Mouse (Mus musculus): Measurements from ENCODE around the gene Hal. TPM values are rescaled to one million over a fixed set of nuclear protein-coding genes. Genes with fewer than 3 reads are reported as not detected.
A peak's percentile ranks its signal among the peaks of the same experiment; 100 is the strongest.

Gene Hal
- total and polyA plus RNA-seq, 3 experiments = 0.76 TPM; not detected in 2

DNA sequence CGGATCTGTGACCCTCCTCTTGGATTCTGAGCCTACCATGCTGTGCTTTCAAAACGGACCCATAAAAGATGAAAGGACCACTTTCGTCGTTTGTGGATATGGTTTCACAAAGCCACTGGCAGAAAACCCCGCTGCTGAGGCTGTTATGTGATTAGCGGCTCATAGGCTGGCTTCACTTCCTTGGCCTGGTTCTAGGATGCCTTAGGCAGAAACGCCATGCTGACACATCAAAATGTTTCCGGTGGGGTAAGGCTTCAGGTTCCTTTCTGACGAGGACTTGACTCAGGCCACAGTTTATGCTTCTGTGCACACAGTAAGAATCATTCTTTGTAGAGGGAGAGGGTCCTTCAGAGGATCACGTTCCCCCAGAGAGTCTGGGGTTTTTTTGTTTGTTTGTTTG, 12.3 kb downstream of the Hal start:
- Histone ChIP-seq H3K4me1 (ENCODE audit: control insufficient read depth in 1 of 2, insufficient read depth in 2 of 2) (0 out of 4 replicates have a peak, but pooled peaks cover 0 to 2% of the 10 kb centered on the region in 2 experiments), H3K36me3 (replicated peaks in 1 of 2; ENCODE audit: control insufficient read depth in 1 of 2, insufficient read depth in 1 of 2, low read length in 1 of 2) (no peaks in the 10 kb centered on the region), H3K9me3 (replicated peaks; ENCODE audit: low read length) (no peaks in the 10 kb centered on the region), H3K27ac (ENCODE audit: insufficient read depth, low read depth) (no peak overlapping the region), H3K4me3 (replicated peaks in 1 of 3; ENCODE audit: low read depth in 2 of 3, low read length in 2 of 3, poor library complexity in 1 of 3) (no peak overlapping the region), H3K27me3 (replicated peaks) (no peaks in the 10 kb centered on the region), H3K9ac (ENCODE audit: insufficient read depth, low read depth) (no peak overlapping the region), H3K4me2 (ENCODE audit: insufficient read depth, low read depth, poor library complexity, severe bottlenecking) (no peak overlapping the region), H3K79me2 (replicated peaks; ENCODE audit: control insufficient read depth, extremely low read depth, insufficient read depth, poor library complexity, severe bottlenecking) (no peaks in the 10 kb centered on the region)
- no peak for DNase-seq (ENCODE audit: extremely low read depth)
- TF ChIP-seq HCFC1 (IDR thresholded peaks at IDR 0.05; ENCODE audit: low read depth, low read length) (no peak), TBP (conservative IDR thresholded peaks at IDR 0.05; ENCODE audit: low read depth, low read length) (no peak), ELF1 (IDR thresholded peaks at IDR 0.05; ENCODE audit: low read depth, low read length) (no peak), POLR2A (IDR thresholded peaks at IDR 0.05; ENCODE audit: low read depth, low read length) (no peak), MAFK (IDR thresholded peaks at IDR 0.05; ENCODE audit: insufficient replicate concordance, low read length) (peak; percentile 73), MYC (IDR thresholded peaks at IDR 0.05; ENCODE audit: low read depth, low read length) (no peak), NELFE (IDR thresholded peaks at IDR 0.05; ENCODE audit: low read depth, low read length) (no peak)
- in situ Hi-C loops (cut with MboI; ENCODE audit: low pct_ligation_motif_present, low pct_unique_long_range_greater_than_20kb, low sequenced_read_pairs) = no loop called here
- dilution Hi-C loops (cut with MboI; ENCODE audit: extremely low pct_ligation_motif_present, extremely low pct_unique_long_range_greater_than_20kb, low sequenced_read_pairs) = no loop called here

DNA sequence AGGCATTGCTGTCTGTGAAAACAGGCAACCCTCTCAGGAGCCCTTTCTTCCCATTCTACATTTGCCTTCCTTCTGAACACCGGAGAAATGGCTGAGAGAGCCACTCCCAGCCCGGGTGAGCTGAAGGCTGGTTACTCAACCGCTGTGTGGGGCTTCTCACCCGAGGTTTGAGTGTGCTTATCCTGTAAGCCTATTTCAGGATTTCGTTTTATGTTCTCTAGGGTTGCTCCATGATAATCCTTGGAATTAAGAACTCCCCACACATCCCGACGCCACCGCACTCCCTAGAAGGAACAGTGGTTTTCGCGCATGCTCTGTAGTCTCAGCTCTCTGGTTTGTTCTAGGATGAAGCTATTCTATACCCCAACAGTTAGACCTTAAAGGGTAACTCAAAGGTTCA, 12.8 kb downstream of the Hal start:
- Histone ChIP-seq H3K79me2 (replicated peaks; ENCODE audit: control insufficient read depth, extremely low read depth, insufficient read depth, poor library complexity, severe bottlenecking) (no peaks in the 10 kb centered on the region), H3K4me1 (ENCODE audit: control insufficient read depth in 1 of 2, insufficient read depth in 2 of 2) (0 out of 4 replicates have a peak, but pooled peaks cover 0 to 2% of the 10 kb centered on the region in 2 experiments), H3K4me3 (replicated peaks in 1 of 3; ENCODE audit: low read depth in 2 of 3, low read length in 2 of 3, poor library complexity in 1 of 3) (no peak overlapping the region), H3K36me3 (replicated peaks in 1 of 2; ENCODE audit: control insufficient read depth in 1 of 2, insufficient read depth in 1 of 2, low read length in 1 of 2) (no peaks in the 10 kb centered on the region), H3K27me3 (replicated peaks) (no peaks in the 10 kb centered on the region), H3K9me3 (replicated peaks; ENCODE audit: low read length) (no peaks in the 10 kb centered on the region), H3K4me2 (ENCODE audit: insufficient read depth, low read depth, poor library complexity, severe bottlenecking) (no peak overlapping the region), H3K27ac (ENCODE audit: insufficient read depth, low read depth) (no peak overlapping the region), H3K9ac (ENCODE audit: insufficient read depth, low read depth) (no peak overlapping the region)
- TF ChIP-seq TBP (conservative IDR thresholded peaks at IDR 0.05; ENCODE audit: low read depth, low read length) (no peak), ELF1 (IDR thresholded peaks at IDR 0.05; ENCODE audit: low read depth, low read length) (no peak), USF2 (conservative IDR thresholded peaks at IDR 0.05; ENCODE audit: low read depth, low read length) (no peak), SMC3 (IDR thresholded peaks at IDR 0.05; ENCODE audit: low read depth, low read length) (no peak), E2F4 (IDR thresholded peaks at IDR 0.05; ENCODE audit: insufficient replicate concordance, low read depth, low read length) (no peak), IRF4 (IDR thresholded peaks at IDR 0.05; ENCODE audit: low read depth, low read length) (no peak), PAX5 (IDR thresholded peaks at IDR 0.05; ENCODE audit: low read length) (no peak), JUN (IDR thresholded peaks at IDR 0.05; ENCODE audit: insufficient read depth, low read depth, low read length) (no peak)
- in situ Hi-C loops (cut with MboI; ENCODE audit: low pct_ligation_motif_present, low pct_unique_long_range_greater_than_20kb, low sequenced_read_pairs) (no loop called here), dilution Hi-C loops (cut with MboI; ENCODE audit: extremely low pct_ligation_motif_present, extremely low pct_unique_long_range_greater_than_20kb, low sequenced_read_pairs) (no loop called here)
- DNase-seq (ENCODE audit: extremely low read depth) = no peak

DNA sequence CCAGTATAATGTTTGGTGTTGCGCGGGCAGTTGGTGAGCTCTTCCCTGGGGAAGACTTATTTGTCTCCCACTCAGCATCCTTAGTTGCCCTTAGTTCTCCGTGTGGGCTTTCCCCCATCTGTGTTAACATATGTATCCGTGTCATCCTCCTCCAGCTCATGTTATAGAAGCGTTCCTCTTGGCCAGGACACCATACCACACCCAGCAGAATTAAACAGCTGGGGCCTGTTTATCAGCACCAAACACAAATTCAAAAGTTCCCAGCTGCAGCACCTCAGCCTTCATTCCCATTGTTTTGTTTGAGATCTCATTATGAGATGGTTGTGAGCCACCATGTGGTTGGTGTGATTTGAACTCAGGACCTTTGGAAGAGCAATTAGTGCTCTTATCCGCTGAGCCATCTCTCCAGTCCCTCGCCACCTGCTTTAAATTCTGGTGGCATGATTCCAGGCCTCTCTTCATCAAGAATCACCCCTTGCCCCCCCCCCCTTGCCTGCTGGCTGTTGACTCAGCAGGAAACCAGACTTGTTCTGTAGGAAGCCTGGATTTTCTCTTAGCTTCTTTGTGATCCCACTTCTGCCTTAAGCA, 19.9 kb downstream of the Hal start:
- no peaks in the 10 kb centered on the region for H3K9me3 ChIP-seq (replicated peaks; ENCODE audit: low read length)
- in situ Hi-C loops (cut with MboI; ENCODE audit: low pct_ligation_motif_present, low pct_unique_long_range_greater_than_20kb, low sequenced_read_pairs) (no loop called here), dilution Hi-C loops (cut with MboI; ENCODE audit: extremely low pct_ligation_motif_present, extremely low pct_unique_long_range_greater_than_20kb, low sequenced_read_pairs) (no loop called here)
- TF ChIP-seq UBTF (IDR thresholded peaks at IDR 0.05; ENCODE audit: low read depth, low read length) (no peak), CTCF (conservative IDR thresholded peaks at IDR 0.05 in 1 of 2, IDR thresholded peaks at IDR 0.05 in 1 of 2; ENCODE audit: low read depth in 2 of 2, low read length in 2 of 2) (no peak), ETS1 (conservative IDR thresholded peaks at IDR 0.05; ENCODE audit: low read depth, low read length) (no peak)
- H3K27ac ChIP-seq (ENCODE audit: insufficient read depth, low read depth) = no peak overlapping the region
- H3K79me2 ChIP-seq (replicated peaks; ENCODE audit: control insufficient read depth, extremely low read depth, insufficient read depth, poor library complexity, severe bottlenecking) = no peaks in the 10 kb centered on the region
- H3K4me3 ChIP-seq (replicated peaks in 1 of 3; ENCODE audit: low read depth in 2 of 3, low read length in 2 of 3, poor library complexity in 1 of 3) = no peak overlapping the region
- no peaks in the 10 kb centered on the region for H3K27me3 ChIP-seq (replicated peaks)
- no peak for DNase-seq (ENCODE audit: extremely low read depth)
- H3K9ac ChIP-seq (ENCODE audit: insufficient read depth, low read depth) = no peak overlapping the region
- 0 out of 4 replicates have a peak, but pooled peaks cover 0 to 2% of the 10 kb centered on the region in 2 experiments for H3K4me1 ChIP-seq (ENCODE audit: control insufficient read depth in 1 of 2, insufficient read depth in 2 of 2)
- H3K36me3 ChIP-seq (replicated peaks in 1 of 2; ENCODE audit: control insufficient read depth in 1 of 2, insufficient read depth in 1 of 2, low read length in 1 of 2) = no peaks in the 10 kb centered on the region
- no peak overlapping the region for H3K4me2 ChIP-seq (ENCODE audit: insufficient read depth, low read depth, poor library complexity, severe bottlenecking)

All from CH12.LX (cell line).